Mouse (Mus musculus): Measurements from ENCODE around the gene Echs1.
A peak's percentile ranks its signal among the peaks of the same experiment; 100 is the strongest.
"Not testable (repeated sequence)": the region's sequence is repeated elsewhere in the genome, so short reads cannot be mapped to it uniquely, and the experiment has no call there.

Gene Echs1

GRCm38 (mm10) chr7:140116329-140117054, at the start of gene Echs1:
TSS of gene Echs1 (minus strand) at chr7:140116476.
- peak; percentile 91 to 92 for DNase-seq (ENCODE audit: low spot score in 2 of 2)

- DNase-seq (ENCODE audit: low spot score in 2 of 2) = no peak
These were observed 48.4 kb upstream of the Echs1 start, which contains the start of gene Olfr522 for GRCm38 (mm10) chr7:140164664-140165063. TSS of gene Olfr522 (minus strand) at chr7:140164764.

- no peak for DNase-seq (ENCODE audit: low spot score in 2 of 2)
These were observed 44.1 kb upstream of the Echs1 start for GRCm38 (mm10) chr7:140160363-140160762.

- DNase-seq (ENCODE audit: low spot score in 2 of 2) = no peak
These were observed 38.1 kb upstream of the Echs1 start, which contains the start of gene Sprn for GRCm38 (mm10) chr7:140154218-140154927. TSS of gene Sprn (minus strand) at chr7:140154877.

GRCm38 (mm10) chr7:140153829-140154217, 37.5 kb upstream of the Echs1 start:
- DNase-seq (ENCODE audit: low spot score in 2 of 2) = no peak

GRCm38 (mm10) chr7:140153383-140153782, 37.1 kb upstream of the Echs1 start:
- DNase-seq (ENCODE audit: low spot score in 2 of 2) = no peak

- DNase-seq (ENCODE audit: low spot score in 2 of 2) = no peak
These were observed 28.3 kb upstream of the Echs1 start for GRCm38 (mm10) chr7:140144550-140144949.

GRCm38 (mm10) chr7:140141350-140141749, 25.1 kb upstream of the Echs1 start:
- peak; percentile 61 to 63 for DNase-seq (ENCODE audit: low spot score in 2 of 2)

GRCm38 (mm10) chr7:140138021-140138310, 21.7 kb upstream of the Echs1 start:
- DNase-seq (ENCODE audit: low spot score in 2 of 2) = no peak

GRCm38 (mm10) chr7:140137135-140138020, 21.1 kb upstream of the Echs1 start, which contains the start of gene Mtg1:
TSS of gene Mtg1 (plus strand) at chr7:140137564.
- peak; percentile 89 to 93 for DNase-seq (ENCODE audit: low spot score in 2 of 2)

- no peak for DNase-seq (ENCODE audit: low spot score in 2 of 2)
These were observed 19.0 kb upstream of the Echs1 start for GRCm38 (mm10) chr7:140135106-140135770.

- DNase-seq (ENCODE audit: low spot score in 2 of 2) = not testable (repeated sequence)
These were observed 17.8 kb upstream of the Echs1 start for GRCm38 (mm10) chr7:140134033-140134432.

GRCm38 (mm10) chr7:140132184-140132583, 15.9 kb upstream of the Echs1 start:
- DNase-seq (ENCODE audit: low spot score in 2 of 2) = not testable (repeated sequence)

GRCm38 (mm10) chr7:140127911-140128310, 11.6 kb upstream of the Echs1 start:
- no peak for DNase-seq (ENCODE audit: low spot score in 2 of 2)

GRCm38 (mm10) chr7:140126934-140127333, 10.7 kb upstream of the Echs1 start:
- no peak for DNase-seq (ENCODE audit: low spot score in 2 of 2)

- no peak for DNase-seq (ENCODE audit: low spot score in 2 of 2)
These were observed 9.7 kb upstream of the Echs1 start for GRCm38 (mm10) chr7:140126022-140126350.

GRCm38 (mm10) chr7:140125278-140126021, 9.2 kb upstream of the Echs1 start:
- DNase-seq (ENCODE audit: low spot score in 2 of 2) = peak; percentile 91 to 94

- DNase-seq (ENCODE audit: low spot score in 2 of 2) = no peak
These were observed 8.1 kb upstream of the Echs1 start for GRCm38 (mm10) chr7:140124382-140124781.

- DNase-seq (ENCODE audit: low spot score in 2 of 2) = no peak
These were observed 6.5 kb upstream of the Echs1 start for GRCm38 (mm10) chr7:140122765-140123164.

GRCm38 (mm10) chr7:140121338-140121910, 5.1 kb upstream of the Echs1 start:
- DNase-seq (ENCODE audit: low spot score in 2 of 2) = no peak

- no peak for DNase-seq (ENCODE audit: low spot score in 2 of 2)
These were observed 4.2 kb upstream of the Echs1 start for GRCm38 (mm10) chr7:140120484-140120883.
